Mouse (Mus musculus) testis, postnatal 14 days (tissue): ENCODE measurements around the gene Nanog.
"Not testable (repeated sequence)": the region's sequence is repeated elsewhere in the genome, so short reads cannot be mapped to it uniquely, and the experiment has no call there.

Experiments used
- DNase-seq: peaks from one replicate; pipeline ENCODE4 v3.0.0; 2021; ENCODE audit warnings: low spot score

Gene Nanog

DNA sequence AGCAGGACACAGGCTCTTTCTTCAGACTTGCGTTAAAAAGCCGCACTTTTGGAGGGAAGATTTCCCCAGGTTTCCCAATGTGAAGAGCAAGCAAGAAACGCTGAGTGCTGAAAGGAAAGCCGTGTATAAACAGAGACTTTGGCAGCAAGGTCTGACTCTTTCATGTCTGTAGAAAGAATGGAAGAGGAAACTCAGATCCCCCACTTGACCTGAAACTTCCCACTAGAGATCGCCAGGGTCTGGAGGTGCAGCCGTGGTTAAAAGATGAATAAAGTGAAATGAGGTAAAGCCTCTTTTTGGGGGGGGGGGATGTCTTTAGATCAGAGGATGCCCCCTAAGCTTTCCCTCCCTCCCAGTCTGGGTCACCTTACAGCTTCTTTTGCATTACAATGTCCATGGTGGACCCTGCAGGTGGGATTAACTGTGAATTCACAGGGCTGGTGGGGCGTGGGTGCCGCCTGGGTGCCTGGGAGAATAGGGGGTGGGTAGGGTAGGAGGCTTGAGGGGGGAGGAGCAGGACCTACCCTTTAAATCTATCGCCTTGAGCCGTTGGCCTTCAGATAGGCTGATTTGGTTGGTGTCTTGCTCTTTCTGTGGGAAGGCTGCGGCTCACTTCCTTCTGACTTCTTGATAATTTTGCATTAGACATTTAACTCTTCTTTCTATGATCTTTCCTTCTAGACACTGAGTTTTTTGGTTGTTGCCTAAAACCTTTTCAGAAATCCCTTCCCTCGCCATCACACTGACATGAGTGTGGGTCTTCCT is at the start of gene Nanog:
TSS of gene Nanog (plus strand) at position 454 of the 765 bp plus-strand sequence.
- no peak for DNase-seq

DNA sequence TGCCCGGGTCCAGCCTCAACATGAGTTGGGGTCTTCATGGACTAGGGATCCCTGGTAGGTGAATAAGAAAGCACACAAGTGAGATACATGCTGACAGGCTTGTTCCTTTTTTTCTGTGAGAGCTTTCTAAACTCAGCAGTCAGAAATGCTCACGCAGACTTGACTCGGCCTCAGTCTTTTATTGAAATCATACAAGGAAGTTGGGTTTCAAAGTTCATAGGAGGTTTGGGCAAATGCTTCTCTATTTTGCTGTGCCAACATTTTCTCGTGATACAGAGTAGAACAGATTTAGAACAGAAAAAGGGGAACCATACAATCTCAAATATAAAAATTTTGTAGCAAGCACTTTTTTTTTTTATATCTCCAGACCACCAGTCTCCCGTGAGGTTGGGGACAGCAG is 49.7 kb upstream of the Nanog start:
- DNase-seq = no peak

DNA sequence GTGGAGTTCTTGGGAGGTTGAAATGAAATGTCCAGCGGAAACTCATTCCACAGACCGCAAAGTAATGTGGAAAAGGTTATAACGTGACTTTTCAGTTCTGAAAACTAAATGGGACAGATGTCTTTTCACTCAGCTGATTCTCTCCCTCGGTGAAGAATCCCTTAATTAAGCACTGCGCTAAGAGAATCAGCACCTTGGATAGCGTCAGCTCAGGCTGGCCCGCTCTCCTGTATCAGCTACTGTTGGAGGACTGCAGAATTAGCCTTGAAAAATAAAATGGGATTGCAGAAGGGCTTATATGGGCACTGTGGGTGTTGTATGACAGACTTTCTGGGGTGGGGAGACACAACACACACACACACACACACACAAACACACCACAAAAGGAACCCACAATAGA is 47.7 kb upstream of the Nanog start:
- no peak for DNase-seq

DNA sequence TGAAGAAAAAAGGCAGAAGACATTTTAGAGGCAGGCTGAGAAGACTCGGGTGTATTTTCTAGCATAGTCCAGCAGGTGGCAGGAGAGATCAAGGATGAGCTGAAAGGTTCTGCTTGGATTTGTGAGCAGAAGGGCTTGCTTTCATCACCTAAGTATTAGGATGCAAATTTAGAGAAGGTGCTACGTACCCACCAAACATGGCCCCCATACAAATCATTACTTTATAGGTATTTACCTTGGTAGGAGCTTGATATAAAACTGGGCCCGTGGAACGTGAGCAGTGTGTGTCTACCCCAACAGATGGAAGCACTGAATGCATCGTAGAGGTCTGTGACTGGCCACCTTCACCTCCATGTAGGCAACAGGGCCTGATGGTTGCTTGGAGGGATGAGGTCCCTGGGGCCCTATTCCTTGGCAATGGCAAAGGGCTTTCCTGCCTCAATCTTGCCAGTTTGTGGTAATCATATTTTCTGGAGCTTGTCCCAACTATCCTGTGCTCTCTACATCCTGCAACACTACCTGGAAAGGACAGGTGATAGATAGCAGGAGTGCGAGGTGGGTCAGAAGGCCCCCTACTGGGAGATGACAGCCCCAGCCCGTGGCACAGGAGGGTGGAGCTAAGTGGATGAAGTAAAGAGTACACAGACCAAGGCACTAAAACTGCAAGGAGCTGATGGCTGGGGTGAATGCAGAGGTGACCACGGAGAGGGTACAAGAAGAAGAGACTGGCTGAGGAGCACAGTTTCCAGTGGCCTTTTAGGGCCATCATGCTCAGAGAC is 46.5 kb upstream of the Nanog start:
- DNase-seq = no peak

DNA sequence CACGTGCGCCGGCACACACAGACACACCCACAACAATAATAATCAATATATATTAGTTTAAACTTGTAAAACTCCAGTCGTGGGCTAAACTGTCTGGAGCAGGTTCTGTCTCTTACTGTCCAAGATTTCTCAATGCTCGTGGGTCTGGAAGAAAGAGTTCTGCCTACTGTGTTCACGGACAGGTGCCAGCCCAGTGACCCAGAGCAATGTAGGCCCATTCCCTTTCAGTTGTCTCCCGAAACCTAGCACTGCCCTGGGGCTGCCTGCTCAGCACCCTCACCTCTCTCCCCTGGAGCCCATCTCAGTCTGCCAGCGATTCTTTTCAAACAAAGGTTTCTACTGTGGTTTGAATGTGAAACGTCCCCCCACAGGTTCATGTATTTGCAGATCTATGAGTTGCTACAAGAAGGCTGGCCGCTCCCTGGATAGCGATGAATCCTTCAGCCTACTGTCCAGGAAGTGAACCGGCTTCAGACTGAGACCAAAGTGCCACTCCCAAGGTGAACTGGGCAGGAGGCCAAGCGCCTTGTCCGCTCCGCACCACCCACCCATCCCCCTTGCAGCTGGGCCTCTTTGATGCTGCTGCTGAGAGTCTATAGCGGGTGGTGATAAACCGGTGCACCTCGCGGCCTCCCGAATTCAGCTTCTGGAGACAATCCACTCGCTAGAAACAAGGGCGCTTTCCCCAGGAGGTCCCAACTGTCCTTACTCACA is 44.6 kb upstream of the Nanog start:
- no peak for DNase-seq

DNA sequence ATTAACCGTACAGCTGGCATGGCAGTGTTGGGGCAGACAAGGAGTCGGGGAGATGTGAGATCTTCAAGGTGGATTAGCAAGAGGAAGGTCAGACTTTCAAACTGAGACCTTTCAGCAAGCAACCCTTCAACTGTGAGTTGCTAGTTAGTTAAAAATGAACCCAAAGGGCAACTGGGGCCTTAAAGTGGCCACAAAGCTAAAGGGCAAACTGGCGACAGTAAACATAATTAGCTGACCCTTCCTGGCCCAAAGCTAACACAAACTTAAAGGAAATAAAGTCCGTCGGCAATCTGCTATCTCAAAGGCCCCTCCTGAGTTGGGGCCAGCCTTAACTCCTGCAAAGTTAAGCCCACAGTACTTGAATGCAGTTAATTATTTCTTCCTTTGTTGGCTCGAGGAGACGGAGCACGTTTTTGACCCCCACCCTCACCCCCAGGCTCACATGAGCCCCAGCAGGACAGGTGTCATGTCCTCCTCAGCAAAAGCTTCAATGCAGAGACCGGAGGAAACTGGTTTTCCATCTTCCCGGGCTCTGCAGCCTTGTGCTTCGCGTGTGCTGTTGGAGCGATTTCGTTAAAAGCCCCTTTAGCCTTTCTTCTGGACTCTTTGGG is 43.6 kb upstream of the Nanog start:
- no peak for DNase-seq

DNA sequence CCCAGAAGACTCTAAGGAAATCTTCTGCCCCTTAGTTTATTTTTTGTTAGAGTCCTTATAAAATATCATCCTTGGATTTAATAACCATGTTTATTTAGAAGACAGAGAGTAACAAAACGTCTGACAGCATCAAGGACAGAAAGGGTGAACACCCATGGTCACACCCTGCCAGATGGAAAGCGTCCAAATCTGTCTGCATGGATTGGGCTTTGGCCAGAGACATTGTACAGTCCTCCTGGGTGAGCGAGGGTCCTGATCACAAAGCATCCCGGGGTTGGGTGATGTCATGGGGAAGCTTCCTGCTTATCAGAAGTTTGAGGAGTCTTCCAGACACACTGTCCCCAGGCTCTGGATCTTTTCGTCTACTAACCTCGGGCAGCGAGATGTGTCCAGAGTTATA is 41.4 kb upstream of the Nanog start:
- DNase-seq = no peak

DNA sequence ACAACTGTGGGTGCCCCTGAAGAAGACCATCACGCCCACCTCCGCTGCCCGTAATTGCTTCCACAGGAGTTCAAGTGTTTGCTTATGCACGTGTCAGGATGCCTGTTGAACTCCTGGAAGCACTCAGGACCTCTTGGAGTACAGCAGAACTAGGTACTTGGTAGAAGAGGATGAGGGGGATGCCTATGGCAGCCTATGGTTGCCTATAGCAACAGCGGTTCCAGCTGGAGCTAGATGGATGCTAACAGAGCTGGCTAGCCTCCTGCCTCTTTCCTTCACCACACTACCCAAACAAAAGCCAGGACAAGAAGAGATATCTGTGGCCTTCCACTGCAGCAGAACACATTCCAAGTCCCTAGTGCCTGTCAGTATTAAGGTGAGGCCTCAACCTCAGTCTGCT is 39.6 kb upstream of the Nanog start:
- no peak for DNase-seq

DNA sequence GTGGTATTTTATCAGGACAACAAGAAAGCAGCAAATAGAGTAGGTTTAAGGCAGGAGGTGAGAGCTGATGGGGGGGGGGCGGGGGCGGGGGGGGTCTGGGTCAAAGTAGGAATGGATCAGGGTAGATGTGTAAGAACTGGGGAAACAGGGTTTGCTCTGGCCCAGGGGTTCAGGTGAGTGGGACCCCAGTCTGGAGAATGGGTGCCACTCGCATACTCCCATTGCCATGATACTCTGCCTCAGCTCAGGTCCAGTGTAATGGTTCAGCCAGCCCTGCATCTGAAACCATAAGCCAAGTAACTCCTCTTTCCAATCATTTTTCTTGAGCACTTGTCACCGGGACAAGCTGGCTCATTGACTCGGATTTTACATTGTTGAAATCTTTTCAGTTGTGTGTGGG is 38.5 kb upstream of the Nanog start:
- no peak for DNase-seq

DNA sequence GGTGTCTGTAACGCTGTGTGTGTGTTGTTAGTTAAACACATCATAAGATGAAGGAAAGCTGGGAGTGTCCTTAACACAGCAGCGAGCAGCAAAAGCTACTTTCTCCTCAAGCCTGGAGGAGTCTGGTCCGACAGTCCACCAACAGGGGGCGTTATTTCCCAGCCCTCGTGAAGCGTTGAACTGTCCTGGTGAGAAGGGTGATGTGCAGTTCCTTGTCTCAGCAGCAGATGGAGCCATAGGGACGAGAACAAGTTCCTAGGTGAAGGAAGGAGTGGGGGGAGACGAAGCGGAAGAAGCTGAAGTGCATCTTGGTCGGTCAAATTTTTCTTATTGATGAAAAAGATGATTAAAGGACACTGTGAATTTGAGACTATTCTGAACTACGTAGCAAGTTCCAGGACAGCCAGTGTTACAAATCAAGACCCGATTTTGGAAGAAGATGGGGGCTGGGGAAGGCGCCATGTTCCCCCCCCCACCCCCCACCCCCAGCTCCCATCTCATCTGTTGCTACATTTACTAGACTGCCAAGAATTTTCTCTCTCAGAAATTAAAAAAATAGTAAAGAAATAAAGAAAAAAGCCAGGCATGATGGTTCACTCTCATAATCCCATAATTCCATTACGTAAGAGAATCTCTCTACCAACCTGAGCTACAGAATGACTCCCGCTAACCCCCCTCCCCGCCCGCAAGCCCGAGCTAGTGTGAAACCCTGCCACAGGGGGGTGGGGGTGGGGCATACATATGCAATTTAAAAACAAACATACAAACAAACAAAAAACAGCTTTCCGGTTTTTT is 37.7 kb upstream of the Nanog start:
- DNase-seq = peak; percentile 92

DNA sequence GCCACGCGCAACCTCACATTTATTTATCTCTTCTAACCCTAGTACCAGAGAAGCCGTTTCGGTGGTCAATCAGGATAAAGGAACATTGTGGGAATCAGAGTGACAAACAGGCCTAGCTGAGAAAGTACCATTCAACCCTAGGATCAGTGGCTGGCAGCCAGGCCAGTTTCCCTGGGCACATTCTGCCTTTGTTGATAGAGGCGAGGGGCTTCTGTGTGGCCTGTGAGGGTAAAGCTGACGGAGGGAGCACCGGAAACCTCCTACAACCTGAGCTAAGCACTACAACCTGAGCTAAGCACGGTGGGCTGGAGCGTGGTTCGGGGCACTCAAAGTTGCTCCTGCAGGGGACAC is 37.1 kb upstream of the Nanog start:
- no peak for DNase-seq

DNA sequence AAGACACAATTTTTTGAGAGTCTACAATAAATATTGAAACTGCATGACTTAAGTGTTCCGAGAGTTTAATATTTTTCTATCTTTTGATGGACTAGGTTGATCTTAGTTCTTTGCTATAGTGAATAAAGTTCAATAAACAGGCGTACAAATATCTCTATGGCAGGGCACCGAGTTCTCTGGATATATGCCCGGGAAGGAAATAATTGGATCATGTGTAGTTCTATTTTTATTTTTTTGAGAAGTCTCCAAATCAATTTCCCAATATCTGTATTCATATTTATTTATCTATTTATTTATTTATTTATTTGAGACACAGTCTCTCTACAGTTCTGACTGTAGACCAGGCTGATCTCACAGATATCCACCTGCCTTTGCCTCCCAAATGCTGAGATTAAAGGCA is 36.4 kb upstream of the Nanog start:
- DNase-seq = no peak

DNA sequence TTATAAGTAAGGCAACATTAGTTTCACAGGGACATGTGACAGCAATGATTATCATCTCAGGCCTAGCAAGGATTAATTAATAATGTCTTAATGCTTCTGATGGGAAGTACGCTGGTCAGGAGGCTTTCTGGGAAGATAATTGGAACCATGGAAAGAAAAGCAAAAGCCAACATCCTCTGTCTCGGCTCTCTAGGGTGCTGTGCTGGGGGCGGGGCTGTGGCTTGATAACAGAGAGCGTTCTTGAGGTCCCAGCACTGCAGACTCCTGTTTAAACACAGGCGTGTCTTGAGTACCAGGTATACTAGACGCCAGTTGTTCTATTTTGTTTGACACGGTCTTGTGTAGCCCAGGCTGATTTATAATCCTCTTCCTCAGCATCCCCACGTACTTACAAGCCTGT is 34.5 kb upstream of the Nanog start:
- DNase-seq = no peak

DNA sequence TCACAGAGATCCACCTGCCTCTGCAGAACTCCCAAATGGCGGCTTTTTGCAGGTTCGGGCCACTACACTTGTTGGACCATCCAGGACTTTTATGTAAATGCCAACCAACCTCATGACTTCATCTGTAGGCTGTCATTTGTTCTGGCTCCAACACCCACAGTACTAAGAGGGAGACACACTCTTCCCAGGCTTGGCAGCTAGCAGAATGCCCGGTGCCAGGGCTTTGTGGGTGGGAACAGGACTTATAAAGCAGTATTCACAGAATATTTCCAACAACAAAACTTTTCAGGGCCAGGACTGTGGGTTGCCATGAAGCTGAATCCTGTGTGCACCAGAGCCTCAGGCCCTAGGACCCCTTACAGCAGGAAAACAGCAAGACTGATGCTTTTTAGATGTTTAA is 24.6 kb upstream of the Nanog start:
- DNase-seq = no peak

DNA sequence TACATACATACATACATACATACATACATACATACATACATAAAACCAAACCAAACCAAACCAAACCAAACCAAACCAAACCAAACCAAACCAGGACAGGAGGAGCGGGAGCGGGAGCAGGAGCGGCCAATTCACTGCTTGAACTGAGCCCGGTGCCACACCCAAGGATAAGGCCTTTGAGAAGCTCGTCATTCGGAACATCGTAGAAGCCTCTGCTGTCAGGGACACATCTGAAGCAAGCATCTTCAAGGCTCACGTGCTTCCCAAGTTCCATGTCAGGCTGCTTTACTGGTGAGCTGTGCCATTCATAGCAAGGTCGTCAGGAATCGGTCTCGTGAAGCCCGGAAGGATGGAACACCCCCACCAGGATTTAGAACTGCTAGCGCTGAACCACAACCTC is 20.6 kb upstream of the Nanog start:
- no peak for DNase-seq

DNA sequence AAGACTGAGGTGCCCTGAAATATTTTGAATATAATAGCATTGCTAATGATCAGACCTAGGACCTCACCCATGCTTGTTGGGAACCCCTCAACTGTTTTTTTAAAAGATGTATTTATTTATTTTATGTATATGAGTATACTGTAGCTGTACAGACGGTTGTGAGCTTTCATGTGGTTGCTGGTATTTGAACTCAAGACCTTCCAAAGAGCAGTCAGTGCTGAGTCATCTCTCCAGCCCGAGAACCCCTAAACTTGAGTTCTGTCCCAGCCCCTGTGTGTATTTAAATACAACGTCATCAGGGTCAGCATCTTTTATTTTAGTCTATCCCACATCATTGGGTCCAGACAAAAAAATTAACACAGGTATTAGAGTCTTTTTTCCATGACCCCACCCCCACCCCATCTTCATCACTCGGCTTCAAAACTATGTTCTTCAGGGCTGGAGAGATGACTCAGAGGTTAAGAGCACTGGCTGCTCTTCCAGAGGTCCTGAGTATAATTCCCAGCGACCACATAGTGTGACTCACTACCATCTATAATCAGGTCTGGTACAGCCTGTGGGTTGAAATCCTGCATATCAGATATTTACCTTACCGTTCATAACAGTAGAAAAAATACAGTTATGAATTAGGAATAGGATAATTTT is 17.8 kb upstream of the Nanog start:
- no peak for DNase-seq

DNA sequence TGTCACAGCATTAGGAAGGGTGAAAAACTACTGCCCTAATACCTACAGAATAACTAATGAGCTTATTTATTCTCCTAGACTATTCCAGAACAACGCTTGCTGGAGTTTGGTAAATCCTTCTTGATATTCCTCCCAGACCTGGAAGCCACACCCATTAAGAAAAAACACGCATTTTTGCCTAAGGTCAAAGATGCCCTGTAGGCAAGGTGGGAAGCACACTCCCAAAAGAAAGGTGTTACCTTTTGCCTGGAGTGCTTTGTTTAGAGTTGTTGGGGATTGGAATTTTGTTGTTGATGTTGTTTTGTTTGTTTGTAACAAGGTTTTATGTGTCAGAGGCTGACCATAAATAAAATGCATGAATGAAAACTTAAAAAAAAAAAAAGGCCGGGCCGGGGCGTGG is 17.2 kb upstream of the Nanog start:
- DNase-seq = no peak

DNA sequence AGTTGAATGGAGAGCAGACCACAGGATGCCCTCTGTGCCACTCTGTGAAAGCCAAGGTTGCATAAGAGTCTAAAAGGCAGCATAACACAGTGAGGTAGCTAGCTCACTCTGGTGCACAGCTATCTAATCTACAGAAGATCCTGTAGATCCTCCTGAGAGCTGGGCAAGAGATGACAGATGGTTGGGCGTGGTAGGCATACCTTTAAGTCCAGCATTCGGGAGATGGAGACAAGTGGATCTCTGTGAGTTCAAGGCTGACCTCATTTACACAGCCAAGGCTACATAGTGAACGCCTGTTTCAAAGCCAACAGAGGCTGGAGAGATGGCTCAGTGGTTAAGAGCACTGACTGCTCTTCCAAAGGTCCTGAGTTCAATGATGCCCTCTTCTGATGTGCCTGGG is 11.9 kb upstream of the Nanog start:
- DNase-seq = no peak

DNA sequence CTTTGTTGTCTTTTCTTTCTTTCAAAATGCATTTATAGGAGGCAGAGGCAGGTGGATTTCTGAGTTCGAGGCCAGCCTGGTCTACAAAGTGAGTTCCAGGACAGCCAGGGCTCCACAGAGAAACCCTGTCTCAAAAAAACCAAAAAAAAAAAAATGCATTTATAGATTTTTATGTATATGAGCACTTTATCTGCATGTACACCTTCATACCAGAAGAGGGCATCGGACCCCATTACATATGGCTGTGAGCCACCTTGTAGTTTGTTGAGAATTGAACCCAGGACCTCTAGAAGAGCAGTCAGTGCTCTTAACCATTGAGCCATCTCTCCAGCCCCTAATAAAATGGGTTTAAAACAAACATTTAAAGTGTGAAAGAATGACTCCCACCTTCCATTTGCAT is 7.7 kb upstream of the Nanog start:
- not testable (repeated sequence) for DNase-seq

DNA sequence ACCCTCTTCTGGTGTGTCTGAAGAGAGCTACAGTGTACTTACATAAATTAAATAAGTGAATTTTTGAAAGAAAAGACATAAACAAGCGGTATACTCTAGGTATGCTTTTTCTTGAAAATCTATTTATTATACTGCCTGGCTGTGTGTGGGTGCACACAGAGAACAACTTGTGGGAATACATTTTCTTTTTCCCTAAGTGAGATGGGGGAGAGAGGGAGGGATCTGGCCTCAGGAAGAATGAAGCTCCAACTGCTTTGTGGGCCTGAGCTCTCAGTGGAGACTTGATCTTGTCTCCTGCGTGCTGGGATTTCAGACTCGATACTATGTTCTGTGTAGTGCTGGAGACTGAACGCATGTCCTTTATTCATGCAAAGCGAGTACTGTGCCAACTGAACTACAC is 5.5 kb upstream of the Nanog start:
- DNase-seq = no peak

DNA sequence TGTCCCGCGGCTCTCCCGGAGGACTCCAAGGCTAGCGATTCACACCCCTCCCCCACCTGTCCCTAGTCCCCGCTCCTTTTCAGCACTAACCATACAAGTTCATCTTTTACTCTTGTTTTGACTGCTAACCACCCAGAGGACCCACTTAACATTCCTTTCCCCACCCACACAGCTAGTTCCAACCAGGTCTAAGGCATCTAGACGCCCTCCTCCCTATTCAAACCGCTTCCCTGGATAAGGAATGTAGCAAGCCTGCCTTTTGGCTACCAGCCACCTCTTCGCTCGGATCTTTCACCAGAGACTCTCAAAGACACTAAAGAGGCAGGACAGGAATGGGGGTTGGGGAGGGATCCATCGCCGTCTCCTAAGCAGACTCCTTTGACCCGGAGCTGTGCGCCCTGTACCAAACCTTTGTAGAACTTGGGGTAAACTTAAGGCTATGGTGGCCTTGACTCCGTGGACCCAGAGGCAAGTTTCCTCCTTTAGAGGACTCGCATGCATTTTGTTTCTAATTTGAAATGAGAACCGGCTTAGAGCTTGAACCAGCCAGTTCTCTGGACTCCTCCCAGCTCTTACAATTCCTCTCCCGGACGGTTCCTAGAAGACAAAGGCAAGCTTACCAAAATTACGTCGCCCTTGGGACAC is 4.7 kb upstream of the Nanog start:
- peak; percentile 48 for DNase-seq
